Mouse (Mus musculus): Measurements from ENCODE around the gene Sema3e. TPM values are rescaled to one million over a fixed set of nuclear protein-coding genes. Genes with fewer than 3 reads are reported as not detected.

Gene Sema3e
- total and polyA plus RNA-seq, 3 experiments: 0.18 to 0.29 (median 0.23) TPM

GRCm38 (mm10) chr5:14054472-14054871 lies 29.4 kb downstream of the Sema3e start:
- no peaks in the 10 kb centered on the region for H3K36me3 ChIP-seq (ENCODE audit: control insufficient read depth, insufficient read depth, low read length)
- H3K79me2 ChIP-seq (replicated peaks; ENCODE audit: control insufficient read depth, insufficient read depth, low read length): no peaks in the 10 kb centered on the region
- H3K4me1 ChIP-seq (ENCODE audit: control insufficient read depth, insufficient read depth, low read length): no peaks in the 10 kb centered on the region
- no peak overlapping the region for H3K9ac ChIP-seq (ENCODE audit: low read depth, low read length)
- intact Hi-C loops (cut with DNase I): no loop called here
- no peak overlapping the region for H3K4me3 ChIP-seq
- no peak for TF ChIP-seq EP300 (IDR thresholded peaks at IDR 0.05; ENCODE audit: insufficient read depth, low read depth, low read length)
- TF ChIP-seq POLR2A (IDR thresholded peaks at IDR 0.05; ENCODE audit: insufficient read depth, low read depth, low read length): no peak
- TF ChIP-seq CTCF (IDR thresholded peaks at IDR 0.05): no peak
- no peak for DNase-seq
- 68% methylated on average over 5 of the region's 5 CpGs for WGBS
- H3K27ac ChIP-seq: no peak overlapping the region
- no peaks in the 10 kb centered on the region for H3K27me3 ChIP-seq (ENCODE audit: control insufficient read depth, insufficient read depth, low read length)

DNA sequence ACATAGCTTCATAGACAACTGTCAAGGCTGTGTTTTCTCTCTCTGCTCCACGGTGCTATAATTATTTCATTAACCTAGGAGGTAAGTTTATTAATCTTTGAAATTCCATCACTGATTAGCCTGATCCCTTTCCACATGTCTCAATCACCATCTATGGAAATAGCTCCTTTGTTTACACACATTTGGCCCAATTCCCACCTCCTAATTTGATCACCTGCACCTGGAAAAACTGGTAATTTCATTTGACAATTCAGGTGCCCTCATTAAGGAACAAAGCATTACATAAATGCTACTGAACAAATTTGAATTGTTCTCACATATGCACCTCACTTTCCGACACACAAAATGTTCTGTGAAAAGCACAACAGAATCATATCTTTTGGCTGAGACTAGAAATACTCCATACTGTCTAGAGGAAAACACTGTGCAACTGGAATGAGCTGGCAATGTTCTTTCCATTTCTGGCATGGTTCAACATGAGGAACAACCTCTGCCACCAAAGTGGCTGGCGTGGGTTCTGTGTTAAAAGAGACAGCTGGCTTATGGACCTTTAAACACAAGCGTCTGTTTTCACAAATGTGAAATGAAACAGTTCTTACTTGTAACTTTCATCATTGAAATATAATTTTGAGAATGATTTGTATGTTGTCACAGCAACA lies 34.9 kb downstream of the Sema3e start:
- 76% methylated on average over 4 of the region's 4 CpGs for WGBS
- H3K4me3 ChIP-seq: no peak overlapping the region
- H3K79me2 ChIP-seq (replicated peaks; ENCODE audit: control insufficient read depth, insufficient read depth, low read length): no peaks in the 10 kb centered on the region
- DNase-seq: no peak
- TF ChIP-seq EP300 (IDR thresholded peaks at IDR 0.05; ENCODE audit: insufficient read depth, low read depth, low read length) (no peak), POLR2A (IDR thresholded peaks at IDR 0.05; ENCODE audit: insufficient read depth, low read depth, low read length) (no peak), CTCF (IDR thresholded peaks at IDR 0.05) (no peak)
- H3K4me1 ChIP-seq (ENCODE audit: control insufficient read depth, insufficient read depth, low read length): no peaks in the 10 kb centered on the region
- H3K9ac ChIP-seq (ENCODE audit: low read depth, low read length): no peak overlapping the region
- H3K27me3 ChIP-seq (ENCODE audit: control insufficient read depth, insufficient read depth, low read length): no peaks in the 10 kb centered on the region
- H3K36me3 ChIP-seq (ENCODE audit: control insufficient read depth, insufficient read depth, low read length): no peaks in the 10 kb centered on the region
- intact Hi-C loops (cut with DNase I): no loop called here
- H3K27ac ChIP-seq: no peak overlapping the region

DNA sequence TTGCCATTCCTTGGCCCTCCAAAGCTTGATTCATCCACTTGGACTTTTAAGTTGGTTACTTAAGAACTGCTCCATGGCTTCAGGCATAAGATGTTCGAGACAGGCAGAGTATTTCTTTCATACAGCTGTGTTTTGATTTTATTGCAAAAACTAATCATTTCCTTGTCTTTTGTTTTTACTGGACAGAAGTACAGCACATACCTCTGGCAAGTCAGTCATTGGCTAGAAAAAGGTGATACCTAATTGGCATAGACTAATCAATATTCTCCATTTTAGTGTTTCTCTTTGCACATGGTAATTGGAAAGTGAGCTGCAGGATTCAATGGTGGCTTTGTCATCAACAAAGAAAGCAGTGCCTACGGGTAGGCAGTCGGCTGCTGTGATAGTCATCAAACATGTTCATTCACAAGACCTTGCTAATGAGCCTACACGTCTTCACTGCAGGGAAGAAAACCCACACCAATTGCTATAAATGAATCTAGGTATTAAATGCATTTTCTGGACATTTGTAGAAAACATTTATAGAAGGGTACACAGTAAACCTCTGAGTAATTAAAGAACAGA lies 37.9 kb downstream of the Sema3e start:
- no peaks in the 10 kb centered on the region for H3K4me1 ChIP-seq (ENCODE audit: control insufficient read depth, insufficient read depth, low read length)
- TF ChIP-seq EP300 (IDR thresholded peaks at IDR 0.05; ENCODE audit: insufficient read depth, low read depth, low read length): no peak
- no peak for TF ChIP-seq CTCF (IDR thresholded peaks at IDR 0.05)
- no peak for TF ChIP-seq POLR2A (IDR thresholded peaks at IDR 0.05; ENCODE audit: insufficient read depth, low read depth, low read length)
- H3K36me3 ChIP-seq (ENCODE audit: control insufficient read depth, insufficient read depth, low read length): no peaks in the 10 kb centered on the region
- intact Hi-C loops (cut with DNase I): no loop called here
- DNase-seq: no peak
- WGBS: 65% methylated on average over 4 of the region's 4 CpGs
- no peaks in the 10 kb centered on the region for H3K27me3 ChIP-seq (ENCODE audit: control insufficient read depth, insufficient read depth, low read length)
- H3K27ac ChIP-seq: no peak overlapping the region
- no peak overlapping the region for H3K9ac ChIP-seq (ENCODE audit: low read depth, low read length)
- H3K79me2 ChIP-seq (replicated peaks; ENCODE audit: control insufficient read depth, insufficient read depth, low read length): no peaks in the 10 kb centered on the region
- no peak overlapping the region for H3K4me3 ChIP-seq

DNA sequence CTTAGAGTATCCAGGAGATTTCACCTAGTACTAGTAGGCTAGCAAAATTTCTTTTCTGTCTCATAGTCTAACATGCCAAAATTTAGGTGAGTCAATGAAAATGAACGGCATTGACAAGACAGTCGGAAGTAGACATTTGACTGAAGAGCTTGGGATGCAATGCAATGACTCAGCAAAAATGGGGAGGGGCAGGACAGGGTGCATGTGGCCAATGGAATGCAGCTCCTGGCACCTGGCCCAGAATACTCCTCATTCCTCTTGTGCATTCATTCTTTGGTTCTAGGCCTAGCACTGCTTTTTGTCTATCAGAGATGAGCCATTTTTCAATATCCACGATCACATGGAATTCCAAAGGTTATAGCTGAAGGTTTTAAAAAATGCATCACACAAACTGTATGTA lies 48.1 kb downstream of the Sema3e start:
- H3K27ac ChIP-seq: no peak overlapping the region
- peak; percentile 6 to 22 for DNase-seq
- no peaks in the 10 kb centered on the region for H3K27me3 ChIP-seq (ENCODE audit: control insufficient read depth, insufficient read depth, low read length)
- WGBS: 46% methylated on average over 3 of the region's 3 CpGs
- H3K4me3 ChIP-seq: no peak overlapping the region
- H3K4me1 ChIP-seq (ENCODE audit: control insufficient read depth, insufficient read depth, low read length): no peaks in the 10 kb centered on the region
- TF ChIP-seq EP300 (IDR thresholded peaks at IDR 0.05; ENCODE audit: insufficient read depth, low read depth, low read length): no peak
- TF ChIP-seq CTCF (IDR thresholded peaks at IDR 0.05): no peak
- TF ChIP-seq POLR2A (IDR thresholded peaks at IDR 0.05; ENCODE audit: insufficient read depth, low read depth, low read length): no peak
- H3K36me3 ChIP-seq (ENCODE audit: control insufficient read depth, insufficient read depth, low read length): no peaks in the 10 kb centered on the region
- no peaks in the 10 kb centered on the region for H3K79me2 ChIP-seq (replicated peaks; ENCODE audit: control insufficient read depth, insufficient read depth, low read length)
- intact Hi-C loops (cut with DNase I): no loop called here
- no peak overlapping the region for H3K9ac ChIP-seq (ENCODE audit: low read depth, low read length)

DNA sequence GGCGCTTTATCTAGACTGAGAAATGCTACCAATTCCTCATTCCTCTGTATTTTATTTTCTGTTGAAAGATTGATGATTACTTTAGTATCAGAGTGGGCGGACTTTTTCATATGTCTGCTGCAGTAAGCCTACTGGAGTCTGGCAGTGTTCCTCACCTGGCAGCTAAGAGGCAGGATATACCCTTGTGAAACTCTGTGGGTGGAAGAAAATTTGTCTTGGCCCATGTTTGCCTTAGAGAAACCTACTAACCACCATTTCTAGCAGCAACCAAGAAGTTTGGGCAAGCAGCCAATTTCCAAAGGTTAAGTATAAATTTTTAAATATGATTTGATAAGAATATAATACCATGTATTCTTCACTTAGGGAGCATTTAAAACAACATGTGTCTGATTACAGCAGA lies 63.0 kb downstream of the Sema3e start:
- Histone ChIP-seq H3K4me1 (ENCODE audit: control insufficient read depth, insufficient read depth, low read length) (no peaks in the 10 kb centered on the region), H3K4me3 (no peak overlapping the region), H3K27me3 (ENCODE audit: control insufficient read depth, insufficient read depth, low read length) (no peaks in the 10 kb centered on the region), H3K27ac (no peak overlapping the region), H3K79me2 (replicated peaks; ENCODE audit: control insufficient read depth, insufficient read depth, low read length) (no peaks in the 10 kb centered on the region), H3K36me3 (ENCODE audit: control insufficient read depth, insufficient read depth, low read length) (no peaks in the 10 kb centered on the region), H3K9ac (ENCODE audit: low read depth, low read length) (no peak overlapping the region)
- 73% methylated on average over 2 of the region's 2 CpGs for WGBS
- intact Hi-C loops (cut with DNase I): no loop called here
- TF ChIP-seq CTCF (IDR thresholded peaks at IDR 0.05): no peak
- no peak for TF ChIP-seq POLR2A (IDR thresholded peaks at IDR 0.05; ENCODE audit: insufficient read depth, low read depth, low read length)
- no peak for TF ChIP-seq EP300 (IDR thresholded peaks at IDR 0.05; ENCODE audit: insufficient read depth, low read depth, low read length)
- DNase-seq: no peak

DNA sequence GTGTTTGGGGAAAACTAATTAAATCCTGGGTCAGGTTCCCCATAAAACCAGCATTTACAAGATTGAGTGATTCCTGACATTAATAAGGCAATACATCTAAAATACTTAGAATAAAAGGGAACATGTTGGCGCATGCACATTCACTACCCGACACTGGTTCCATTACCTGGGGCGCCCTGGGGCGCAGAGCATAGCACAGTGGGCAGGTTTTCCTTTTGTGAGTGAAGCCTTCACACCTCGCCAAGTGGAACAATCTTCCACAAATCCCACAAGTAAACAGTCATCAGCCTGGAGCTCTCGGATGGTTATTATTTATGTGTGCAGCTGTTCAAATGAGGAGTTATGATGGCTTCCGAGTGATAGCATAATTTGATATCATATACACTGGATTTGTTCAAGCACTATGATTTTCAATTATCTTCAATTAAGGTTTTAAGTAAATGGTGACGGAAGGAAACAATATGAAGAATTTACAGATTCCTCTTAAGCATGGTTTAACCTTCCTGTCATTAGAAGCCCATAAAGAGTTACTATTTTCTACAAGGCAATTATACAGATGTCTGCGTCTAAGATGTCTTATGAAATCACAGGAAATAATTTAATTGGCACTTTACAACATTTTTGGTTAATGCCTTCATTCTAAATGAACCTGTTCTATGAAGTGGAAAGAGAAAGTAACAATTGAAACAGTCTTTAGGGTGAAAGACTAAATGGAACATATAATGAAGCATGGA lies 65.0 kb downstream of the Sema3e start:
- intact Hi-C loops (cut with DNase I): no loop called here

More for the DNA sequence above, 65.0 kb downstream of the Sema3e start:
- Histone ChIP-seq H3K4me3 (no peak overlapping the region), H3K27ac (no peak overlapping the region), H3K36me3 (ENCODE audit: control insufficient read depth, insufficient read depth, low read length) (no peaks in the 10 kb centered on the region), H3K27me3 (ENCODE audit: control insufficient read depth, insufficient read depth, low read length) (no peaks in the 10 kb centered on the region), H3K4me1 (ENCODE audit: control insufficient read depth, insufficient read depth, low read length) (no peaks in the 10 kb centered on the region), H3K79me2 (replicated peaks; ENCODE audit: control insufficient read depth, insufficient read depth, low read length) (no peaks in the 10 kb centered on the region), H3K9ac (ENCODE audit: low read depth, low read length) (no peak overlapping the region)
- TF ChIP-seq POLR2A (IDR thresholded peaks at IDR 0.05; ENCODE audit: insufficient read depth, low read depth, low read length) (no peak), EP300 (IDR thresholded peaks at IDR 0.05; ENCODE audit: insufficient read depth, low read depth, low read length) (no peak), CTCF (IDR thresholded peaks at IDR 0.05) (no peak)
- DNase-seq: no peak
- 87% methylated on average over 9 of the region's 9 CpGs for WGBS
